Mouse (Mus musculus): ENCODE results near the gene Fam20a.

DNA sequence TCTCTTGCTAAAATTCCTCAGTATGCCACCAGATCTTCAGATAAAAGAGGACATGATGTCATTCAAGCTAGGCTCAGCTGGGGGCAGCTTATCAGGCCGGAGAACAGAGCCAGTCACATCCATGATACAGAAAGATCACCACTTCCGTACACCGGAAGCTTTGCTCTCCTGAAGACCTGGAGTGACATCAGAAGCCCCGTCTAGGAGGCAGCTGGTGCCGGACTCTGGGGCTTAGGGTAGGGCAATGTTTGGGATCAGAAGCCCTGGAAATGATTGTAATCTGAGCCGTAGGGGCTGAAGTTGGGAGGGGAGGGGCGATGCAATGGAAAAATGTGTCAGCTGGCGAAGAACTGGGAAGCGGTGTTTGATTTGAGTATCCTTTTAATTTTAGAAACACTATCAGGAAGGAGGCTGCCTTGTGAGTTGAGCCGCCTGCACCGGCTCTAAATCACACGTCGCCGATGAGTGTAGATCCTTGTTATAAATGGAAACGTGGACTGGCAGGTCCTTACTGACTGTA is 99.5 kb downstream of the Fam20a start:
- no peak for TF ChIP-seq CTCF (IDR thresholded peaks at IDR 0.05)
- TF ChIP-seq EP300 (IDR thresholded peaks at IDR 0.05), result peak; percentile 62; the same call in 1 of the 2 replicates
